Mouse (Mus musculus): ENCODE data around the gene Ago3.

Gene Ago3

DNA sequence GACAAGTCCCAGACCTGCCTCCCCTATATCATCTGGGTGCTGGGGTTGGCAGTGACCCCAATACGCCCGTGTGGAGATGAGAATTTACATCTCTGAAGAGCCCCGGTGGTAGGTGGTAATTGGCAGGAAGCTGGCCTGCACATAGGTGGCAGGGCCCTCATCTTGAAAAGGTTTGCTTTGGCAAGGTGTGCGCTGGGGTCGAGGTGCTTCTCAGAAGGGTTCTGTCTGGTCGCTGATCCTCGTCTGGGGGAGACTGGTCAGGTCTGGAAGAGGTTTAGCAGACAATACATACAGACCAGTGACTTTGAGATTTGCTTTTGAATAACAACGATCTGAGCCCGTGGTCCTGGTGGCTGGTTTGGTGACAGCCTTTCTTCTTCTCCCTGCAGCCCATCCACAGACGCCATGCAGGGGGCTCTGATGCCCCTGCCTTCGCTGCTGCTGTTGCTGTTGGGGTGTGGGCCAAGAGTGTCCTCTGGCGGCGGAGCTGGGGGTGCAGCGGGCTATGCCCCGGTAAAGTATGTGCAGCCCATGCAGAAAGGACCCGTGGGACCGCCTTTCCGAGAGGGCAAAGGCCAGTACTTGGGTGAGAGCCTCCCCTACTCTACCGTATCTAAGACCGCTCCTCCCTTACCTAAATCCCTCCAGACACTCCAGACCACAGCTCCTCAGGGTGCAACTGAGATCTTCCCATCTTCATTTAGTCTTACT is 120.0 kb downstream of the Ago3 start:
- peak; percentile 32 for DNase-seq

DNA sequence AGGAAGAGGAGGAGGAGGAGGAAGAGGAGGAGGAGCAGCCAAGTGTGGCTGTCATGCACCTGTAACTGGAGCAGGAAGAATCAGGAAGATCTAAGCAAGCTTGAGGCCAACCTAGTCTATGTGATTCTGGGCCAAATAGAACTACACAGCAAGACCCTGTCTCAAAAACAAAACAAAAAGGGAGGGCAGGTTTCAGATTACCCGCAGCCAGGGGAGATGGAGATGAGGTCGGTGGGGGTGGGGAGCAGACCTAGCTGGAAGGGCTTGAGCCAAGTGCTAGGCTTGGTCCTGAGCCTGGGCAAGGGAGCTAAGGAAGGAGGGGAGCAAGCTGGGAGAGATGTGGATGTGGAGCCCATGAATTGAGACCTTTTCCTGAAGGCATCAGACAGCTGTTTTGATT is 122.5 kb downstream of the Ago3 start:
- DNase-seq, result no peak

DNA sequence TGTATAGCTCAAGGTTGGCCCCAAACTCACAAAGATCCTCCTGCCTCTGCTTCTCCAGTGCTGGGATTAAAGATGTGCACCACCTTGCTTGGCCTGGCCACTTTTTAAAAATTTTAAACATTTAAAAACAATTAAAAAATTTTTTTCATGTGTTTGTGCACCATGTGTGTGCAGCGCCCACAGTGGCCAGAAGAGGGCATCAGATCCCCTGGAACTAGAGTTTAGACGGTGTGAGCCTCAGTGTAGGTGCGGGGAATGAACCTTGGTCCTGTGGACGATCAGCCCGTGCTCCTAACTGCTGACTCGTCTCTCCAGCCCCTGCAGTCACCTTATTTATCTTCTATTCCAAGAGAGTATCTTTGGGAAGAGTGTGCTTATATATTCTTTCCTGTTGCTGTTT is 123.3 kb downstream of the Ago3 start:
- no peak for DNase-seq

DNA sequence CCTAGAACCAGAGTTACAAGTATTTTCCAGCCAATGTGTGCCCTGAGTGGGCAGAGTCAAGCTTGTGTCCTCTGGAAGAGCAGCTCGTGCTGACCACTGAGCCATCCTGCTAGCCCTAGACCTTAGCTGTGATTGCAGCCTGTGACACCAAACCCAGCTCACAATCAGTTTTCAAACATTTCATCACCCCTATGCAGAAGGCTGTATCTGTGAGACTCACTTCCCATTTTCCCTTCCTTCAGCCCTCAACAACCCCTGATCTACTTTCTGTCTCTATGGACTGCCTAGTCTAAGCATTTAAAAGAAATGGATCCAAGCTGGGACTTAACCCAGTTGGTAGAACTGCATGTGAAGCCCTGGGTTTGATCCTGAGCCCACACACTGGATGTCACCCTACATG is 123.9 kb downstream of the Ago3 start:
- no peak for DNase-seq

DNA sequence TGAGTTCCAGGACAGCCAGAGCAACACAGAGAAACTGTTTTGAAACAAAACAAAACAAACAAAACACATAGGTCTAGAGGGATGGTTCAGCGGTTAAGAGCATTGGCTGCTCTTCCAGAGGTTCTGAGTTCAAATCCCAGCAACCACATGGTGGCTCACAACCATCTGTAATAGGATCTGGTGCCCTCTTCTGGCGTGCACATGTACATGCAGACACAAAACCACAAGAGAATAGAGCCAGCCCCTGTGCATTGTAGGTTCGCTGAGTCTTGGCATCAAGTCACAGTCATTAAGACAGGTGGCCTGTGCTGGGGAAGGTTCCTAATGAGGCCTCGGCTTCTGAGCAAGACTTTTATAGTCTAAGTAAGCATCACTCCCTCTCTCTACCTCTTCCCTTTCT is 125.5 kb downstream of the Ago3 start:
- DNase-seq, result no peak

DNA sequence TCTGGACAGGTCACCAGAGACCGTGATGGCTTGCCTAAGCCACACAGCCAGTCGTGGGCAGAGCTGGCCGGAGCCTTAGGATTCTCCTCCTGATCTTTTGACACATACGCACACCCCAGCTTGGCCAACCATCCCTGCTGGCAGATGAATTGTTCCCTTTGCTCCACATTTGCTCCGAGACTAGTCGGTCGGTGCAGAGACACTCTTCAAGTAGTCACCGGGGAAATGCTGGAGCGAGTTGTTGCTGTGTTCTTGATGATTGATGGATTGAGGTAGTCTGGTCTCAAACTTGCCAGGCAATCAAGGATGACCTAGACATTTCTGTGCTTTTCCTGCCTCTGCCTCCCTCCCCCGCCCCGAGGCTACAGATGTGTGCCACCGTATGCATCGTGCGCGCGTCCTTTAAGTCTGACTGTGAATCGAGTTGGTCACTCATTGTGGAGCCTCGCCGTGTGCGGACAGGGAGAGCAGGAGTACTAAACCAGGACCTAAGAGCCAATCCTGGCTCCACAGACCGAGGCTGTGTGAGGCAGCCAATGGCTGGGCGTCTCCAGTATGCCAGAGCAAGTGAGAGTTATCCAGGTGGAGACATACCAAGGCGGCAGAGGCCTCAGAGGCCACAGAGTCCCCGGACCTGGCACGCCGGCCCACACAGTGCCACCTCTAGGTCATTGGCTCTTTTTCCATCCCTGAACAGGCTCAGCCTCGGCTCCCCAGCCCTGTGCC is 127.6 kb downstream of the Ago3 start:
- no peak for DNase-seq

DNA sequence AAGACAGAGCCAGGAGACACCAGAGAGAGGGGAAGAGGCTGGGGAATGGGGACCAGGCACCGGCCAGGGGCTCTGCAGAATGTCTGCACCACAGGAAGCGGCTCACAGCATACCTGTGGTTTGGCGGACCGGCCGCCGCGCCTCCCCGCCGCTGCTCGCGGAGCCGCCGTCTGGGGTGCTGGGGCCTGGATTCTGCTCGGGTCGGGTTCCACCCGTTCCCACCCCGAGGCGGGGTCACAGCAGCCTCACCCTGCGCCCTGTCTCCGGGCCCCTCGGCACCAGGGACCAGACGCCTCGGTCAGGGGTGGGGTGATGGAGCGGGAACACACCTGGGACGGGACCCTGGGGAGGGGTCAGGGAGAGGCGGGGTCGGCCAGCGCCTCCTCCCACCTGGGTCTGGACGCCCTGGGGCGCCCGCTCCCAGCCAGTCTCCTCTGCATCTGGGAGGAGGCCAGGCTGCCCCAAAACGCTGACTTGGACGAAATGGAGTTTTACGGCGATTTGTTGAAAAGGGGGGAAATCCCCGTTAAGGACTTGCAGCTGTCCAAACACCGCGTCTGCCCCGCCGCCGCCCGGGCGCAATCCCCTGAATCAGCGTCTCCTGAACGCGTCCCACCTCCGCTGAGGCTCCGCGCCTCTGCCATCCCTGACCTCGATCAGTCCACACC is 128.3 kb downstream of the Ago3 start:
- no peak for DNase-seq

DNA sequence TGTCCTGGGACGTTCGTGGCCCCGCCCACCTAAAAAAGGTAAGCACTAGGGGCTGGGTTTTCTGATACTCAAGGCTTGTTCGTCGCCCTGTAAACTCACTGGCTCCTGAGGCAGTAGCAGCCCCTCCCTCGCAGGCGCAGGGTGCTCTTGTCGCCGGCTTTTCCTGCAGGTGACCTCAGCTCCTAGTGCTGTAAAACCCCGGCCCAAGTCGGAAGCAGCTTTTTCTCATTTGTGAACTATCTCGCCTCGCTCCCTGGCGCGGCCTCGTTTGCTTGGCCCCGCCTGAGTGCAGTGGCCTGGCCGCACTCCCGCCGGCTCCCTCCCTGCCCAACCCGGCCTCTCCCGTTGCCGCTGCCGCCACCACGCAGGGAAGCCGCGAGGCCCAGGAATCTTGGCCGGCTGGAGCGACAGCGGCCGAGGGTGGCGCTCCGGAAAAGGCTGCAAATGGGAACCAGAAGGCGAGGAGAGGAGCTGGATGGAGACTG is 132.7 kb downstream of the Ago3 start:
- peak; percentile 77 for DNase-seq

DNA sequence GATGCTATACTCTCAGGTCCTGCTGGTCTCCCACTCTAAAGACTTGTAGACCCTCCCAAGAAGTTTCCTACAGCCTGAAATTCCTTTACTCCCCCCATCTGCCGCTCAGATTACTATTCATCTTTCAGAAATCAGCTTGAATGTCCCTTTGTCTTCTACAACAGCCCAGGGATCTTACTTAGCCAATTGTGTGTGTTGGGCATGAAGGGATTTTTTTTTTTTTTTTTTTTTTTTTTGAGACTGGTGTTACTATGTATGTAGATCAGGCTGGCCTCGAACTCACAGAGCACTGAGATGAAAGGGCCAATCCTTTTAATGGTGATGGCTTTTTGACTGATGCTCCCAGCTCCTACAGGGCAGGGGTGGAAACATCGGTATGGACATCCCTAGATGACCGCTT is 133.4 kb downstream of the Ago3 start:
- DNase-seq, result no peak

DNA sequence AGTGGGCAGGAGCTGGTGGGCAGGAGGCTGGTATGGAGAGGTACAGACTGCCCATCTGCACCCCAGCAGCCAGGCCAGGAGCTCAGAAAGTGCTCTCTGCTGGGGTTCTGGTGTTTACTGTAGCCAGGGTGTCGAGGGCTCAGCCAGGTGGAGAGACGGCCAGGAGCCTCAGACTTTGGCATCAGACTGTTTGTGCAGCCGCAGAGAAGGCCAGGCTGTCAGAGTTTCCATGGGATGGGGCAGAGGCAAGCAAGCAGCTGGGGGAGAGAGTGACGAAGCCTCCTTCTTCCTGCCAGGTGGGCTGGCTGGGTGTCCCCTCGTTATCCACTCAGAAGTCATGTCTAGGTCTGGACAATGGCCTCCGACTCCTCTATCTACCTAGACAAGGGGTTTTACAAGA is 134.2 kb downstream of the Ago3 start:
- no peak for DNase-seq

DNA sequence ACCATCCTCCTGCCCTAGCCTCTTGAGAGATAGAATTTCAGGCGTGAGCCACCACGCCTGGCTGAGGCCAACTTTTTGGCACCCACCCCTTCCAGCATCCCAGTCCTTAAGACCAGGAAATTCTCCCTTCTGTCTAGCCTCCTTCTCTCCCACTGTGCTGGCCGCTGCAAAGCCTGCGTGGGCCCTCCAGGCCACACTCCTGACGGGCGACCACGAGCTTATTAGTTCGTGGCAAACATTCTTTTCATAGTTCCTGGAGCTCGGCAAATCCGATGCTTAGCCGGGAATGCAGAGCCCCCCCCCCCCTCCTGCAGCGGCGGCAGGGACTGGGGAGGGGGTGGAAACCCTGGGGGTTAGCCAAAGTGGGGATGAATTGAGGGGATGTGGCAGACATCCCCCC is 138.2 kb downstream of the Ago3 start:
- no peak for DNase-seq

DNA sequence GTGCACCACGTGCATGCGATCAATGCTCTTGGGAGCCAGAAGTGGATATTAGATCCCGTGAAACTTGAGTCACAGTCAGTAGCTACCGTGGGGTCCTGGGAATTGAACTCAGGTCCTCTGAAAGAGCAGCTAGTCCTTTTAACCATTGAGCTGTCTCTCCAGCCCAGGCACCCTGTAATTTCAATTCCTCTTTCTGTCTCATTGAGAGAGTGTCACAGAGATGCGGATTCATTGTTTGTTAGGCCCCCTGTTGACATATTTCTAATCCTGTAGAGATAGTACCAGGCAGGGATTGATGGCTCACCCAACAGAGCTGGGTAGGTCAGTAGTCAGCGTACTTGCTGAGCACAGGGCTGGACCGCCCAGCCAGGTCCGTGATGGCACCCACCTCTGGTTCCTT is 139.0 kb downstream of the Ago3 start:
- DNase-seq, result no peak

DNA sequence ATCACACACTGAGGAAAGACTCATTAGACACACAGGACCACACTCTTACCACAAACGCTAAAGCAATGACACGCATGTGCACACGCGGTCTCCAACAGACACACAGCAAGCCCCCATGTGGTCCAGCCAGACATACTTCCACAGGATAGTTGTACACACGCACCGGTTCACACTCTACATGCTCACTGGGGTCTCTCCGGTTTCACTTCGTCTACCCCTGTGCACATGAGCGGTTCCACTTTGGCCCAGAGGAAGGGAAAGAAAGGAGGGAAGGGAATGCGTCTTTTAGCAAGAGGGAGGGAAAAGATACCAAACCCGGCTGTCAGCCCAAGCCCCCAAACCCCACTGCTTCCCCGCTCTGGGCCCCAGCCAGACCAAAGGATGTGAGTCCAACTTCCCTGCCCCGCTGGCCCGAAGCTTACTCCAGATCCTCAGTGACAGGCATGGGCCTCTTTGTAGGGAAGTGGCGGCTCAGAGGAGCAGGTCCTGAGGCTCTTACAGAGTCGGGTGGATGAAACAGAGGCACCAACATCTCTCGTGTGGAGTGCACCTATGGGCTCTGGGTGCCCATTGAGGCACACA is 141.2 kb downstream of the Ago3 start:
- no peak for DNase-seq

DNA sequence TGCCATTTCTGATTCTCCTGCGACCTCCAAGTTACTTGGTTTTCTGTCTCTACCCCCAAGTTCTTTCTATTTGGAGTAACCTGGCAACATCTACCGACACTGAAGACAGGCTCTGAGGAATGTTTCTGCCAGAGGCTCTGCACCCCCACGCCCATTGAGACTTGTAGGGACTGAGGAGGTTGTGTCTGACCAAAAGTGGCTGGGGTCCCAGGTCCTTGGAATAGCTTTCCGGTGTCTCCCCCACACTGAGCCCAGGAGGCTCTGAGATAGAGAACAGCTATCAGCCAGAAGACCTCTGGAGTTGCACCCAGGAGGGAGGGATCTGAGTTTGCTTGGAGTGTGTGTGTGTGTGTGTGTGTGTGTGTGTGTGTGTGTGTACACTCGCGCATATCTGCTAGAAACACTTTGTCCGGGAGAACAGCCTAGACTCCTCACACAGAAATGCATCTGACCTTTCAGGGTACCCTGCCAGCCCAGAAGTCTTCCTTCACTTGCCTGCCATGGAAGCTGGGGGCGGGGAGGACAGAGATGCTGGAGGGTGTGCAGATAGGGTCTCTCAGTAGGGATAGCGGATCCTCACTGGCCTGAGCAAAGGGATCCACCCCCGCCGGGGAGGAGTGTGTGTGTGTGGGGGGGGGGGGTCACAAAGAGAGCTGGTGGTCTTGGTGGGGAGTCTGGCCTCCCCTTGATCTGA is 141.9 kb downstream of the Ago3 start:
- DNase-seq, result no peak

DNA sequence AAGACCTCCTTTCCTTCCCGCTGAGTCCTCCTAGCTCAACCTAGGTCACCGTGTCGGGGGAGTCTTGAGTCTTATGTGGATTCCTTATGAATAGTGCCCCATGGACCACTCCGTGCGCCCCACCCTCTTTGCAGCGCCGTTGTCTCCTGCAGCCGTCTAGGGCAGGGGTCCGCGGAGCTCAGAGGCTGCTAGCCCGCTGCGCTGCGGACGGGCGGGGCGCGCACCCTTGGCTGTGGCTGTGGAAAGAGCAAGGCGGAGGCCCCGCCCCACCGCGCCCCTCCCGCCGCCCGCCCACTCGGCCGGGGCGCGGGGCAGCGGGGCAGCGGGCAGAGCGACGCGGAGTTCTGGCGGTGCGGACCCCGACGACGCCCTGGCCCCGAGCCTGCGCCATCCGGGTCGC is 142.9 kb downstream of the Ago3 start, which contains the start of gene Col8a2:
Gene Col8a2 (plus strand): TSS at position 302 of the 400 bp plus-strand sequence.
- DNase-seq, result peak; percentile 47

DNA sequence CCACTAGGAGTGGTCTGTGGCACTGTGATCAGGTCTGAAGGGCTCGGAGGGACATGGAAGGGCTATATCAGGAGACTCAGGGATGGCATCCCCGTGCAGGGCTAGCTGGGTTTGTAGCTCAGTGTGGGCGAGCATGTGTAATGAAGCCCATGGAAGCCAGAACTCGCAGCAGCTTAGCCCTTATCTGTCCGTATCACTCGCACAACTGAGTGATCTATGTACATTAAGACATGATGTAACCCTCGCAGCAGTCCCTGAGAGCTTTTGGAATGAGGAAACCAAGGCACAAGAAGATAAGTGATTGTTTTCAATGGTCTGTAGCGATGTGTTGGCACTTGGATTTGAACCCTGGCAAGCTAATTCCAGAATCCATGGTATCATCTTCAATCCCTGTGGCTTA is 145.8 kb downstream of the Ago3 start:
- DNase-seq, result no peak

DNA sequence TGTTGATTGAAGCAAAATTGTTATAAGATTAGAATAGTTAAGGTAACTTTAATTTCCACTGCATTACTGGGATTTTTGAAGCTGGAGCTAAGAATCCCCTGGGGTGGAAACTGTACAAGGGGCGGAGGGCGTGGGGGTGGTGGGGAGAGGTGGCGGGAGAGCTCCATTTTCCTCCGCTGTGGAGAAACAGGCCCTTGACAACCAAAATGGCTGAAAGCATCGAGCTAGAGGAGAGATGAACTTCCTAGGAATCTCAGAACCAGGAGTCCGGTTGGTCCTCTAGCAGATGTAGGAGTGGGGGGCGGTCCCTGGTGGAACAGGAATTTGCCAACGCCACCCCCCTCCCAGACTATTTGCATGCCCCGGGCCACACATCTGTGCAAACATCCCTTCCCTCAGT is 147.7 kb downstream of the Ago3 start:
- no peak for DNase-seq
